Mouse (Mus musculus) embryonic facial prominence, embryonic 10.5 days (tissue): Measurements from ENCODE around the gene Hspb3. TPM values are rescaled to one million over a fixed set of nuclear protein-coding genes. Genes with fewer than 3 reads are reported as not detected.

Experiments
- DNase-seq: peaks from one replicate; pipeline ENCODE4 v3.0.0-alpha.2; 2017; ENCODE audit warnings: low spot score
- H3K27ac ChIP-seq: fragments of 300-500 bp; sonication (generic); replicated peaks from 2 replicates; pipeline ENCODE4 v1.5.1; 2016; ENCODE audit warnings: mild to moderate bottlenecking
- H3K27me3 ChIP-seq: fragments of 300-500 bp; sonication (generic); replicated peaks from 2 replicates; pipeline ENCODE4 v1.6.1; 2016; ENCODE audit warnings: low read depth, mild to moderate bottlenecking; ENCODE audit not compliant: poor library complexity, severe bottlenecking
- H3K36me3 ChIP-seq: fragments of 300-500 bp; sonication (generic); replicated peaks from 2 replicates; pipeline ENCODE4 v1.6.1; 2016; ENCODE audit warnings: mild to moderate bottlenecking, moderate library complexity
- H3K4me1 ChIP-seq: fragments of 300-500 bp; sonication (generic); 2 replicates; pipeline ENCODE4 v1.6.1; 2016
- H3K4me3 ChIP-seq: fragments of 300-500 bp; sonication (generic); 2 replicates; pipeline ENCODE4 v1.5.1; 2016; ENCODE audit warnings: mild to moderate bottlenecking, moderate library complexity
- H3K9me3 ChIP-seq: fragments of 300-500 bp; sonication (generic); 2 replicates; pipeline ENCODE4 v1.6.1; 2016; ENCODE audit warnings: mild to moderate bottlenecking
- WGBS: fragments of 180-500 bp; shearing (Covaris S2); methylation state at CpG from one replicate; pipeline ENCODE4 v1.1.7; 2016; 5-methylcytosine and 5-hydroxymethylcytosine counted together
- polyA plus RNA-seq: library from polyadenylated mRNA; unstranded; fragments of >200 nt; fragmentation: Nextera tagmentation; extraction: Ambion mirVana; gene quantifications from 2 replicates; pipeline ENCODE4 v1.2.1, GENCODE M21; 2016

The Hspb3 gene
- 0.20 TPM in 1 of 2 replicates, not detected in the other for polyA plus RNA-seq

- H3K9me3 ChIP-seq = no peaks in the 10 kb centered on the region
- 0 out of 2 replicates have a peak within 1 kb of the TSS, but pooled peaks have one; percentile 15 for H3K27ac ChIP-seq
- peak; percentile 23 for DNase-seq
- H3K27me3 ChIP-seq = peaks cover 1% of the 10 kb centered on the region
- H3K36me3 ChIP-seq = no peaks in the 10 kb centered on the region
- H3K4me3 ChIP-seq = no peak within 1 kb of the TSS
- WGBS = 71% methylated on average over 28 of the region's 28 CpGs
- peaks cover 7% of the 10 kb centered on the region for H3K4me1 ChIP-seq
Observed at GRCm38 (mm10) chr13:113663151-113663779, at the start of gene Hspb3. Hspb3 (minus strand) TSS chr13:113663676.

DNA sequence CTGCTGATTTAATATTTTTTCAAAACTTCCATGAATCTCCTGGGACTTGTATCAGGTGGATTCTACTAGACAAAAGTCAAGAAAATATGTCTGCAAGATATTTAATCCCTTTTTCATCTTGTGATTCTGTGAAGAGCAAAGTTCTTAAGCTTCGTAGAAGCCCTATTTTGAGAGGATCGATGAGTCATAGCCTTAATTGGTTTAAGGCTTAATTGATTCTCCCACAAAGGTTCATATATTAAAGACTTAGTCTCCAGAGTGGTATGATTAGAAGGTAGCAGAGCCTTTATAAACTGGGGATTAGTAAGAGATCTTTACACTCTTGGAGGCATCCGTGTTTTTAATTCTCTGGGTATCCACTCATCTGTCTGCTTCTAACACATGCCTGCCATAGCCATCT lies 49.7 kb upstream of the Hspb3 start:
- Histone ChIP-seq H3K4me3 (no peak overlapping the region), H3K27ac (no peak overlapping the region), H3K9me3 (peaks cover 2% of the 10 kb centered on the region; the same call in 1 of the 2 replicates), H3K4me1 (0 out of 2 replicates have a peak, but pooled peaks cover 4% of the 10 kb centered on the region), H3K27me3 (no peaks in the 10 kb centered on the region), H3K36me3 (0 out of 2 replicates have a peak, but pooled peaks cover 2% of the 10 kb centered on the region)
- DNase-seq = no peak
- WGBS = 82% methylated on average over 3 of the region's 3 CpGs

DNA sequence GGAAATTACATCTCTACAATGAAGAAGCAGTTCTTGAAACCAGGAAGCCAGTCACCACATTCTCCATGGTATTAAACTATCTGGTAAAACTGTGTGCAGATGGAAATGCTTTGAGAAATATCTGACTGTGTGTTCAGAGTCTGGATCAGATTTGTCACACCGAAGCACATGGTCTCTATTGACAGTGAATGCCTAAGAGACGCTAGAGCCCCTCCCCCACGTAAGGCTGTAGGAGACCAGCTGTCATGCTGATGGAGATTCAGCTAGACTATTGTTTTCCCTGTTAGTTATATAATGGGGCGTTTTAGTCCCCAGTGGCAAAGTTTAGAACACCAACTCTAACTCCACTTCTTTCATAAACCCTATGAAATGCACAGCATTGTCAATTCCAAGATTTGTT lies 42.7 kb upstream of the Hspb3 start:
- Histone ChIP-seq H3K36me3 (no peaks in the 10 kb centered on the region), H3K27ac (no peak overlapping the region), H3K27me3 (no peaks in the 10 kb centered on the region), H3K4me1 (peaks cover 11% of the 10 kb centered on the region), H3K9me3 (no peaks in the 10 kb centered on the region), H3K4me3 (no peak overlapping the region)
- WGBS = 8% methylated on average over 4 of the region's 4 CpGs
- peak; percentile 62 for DNase-seq

DNA sequence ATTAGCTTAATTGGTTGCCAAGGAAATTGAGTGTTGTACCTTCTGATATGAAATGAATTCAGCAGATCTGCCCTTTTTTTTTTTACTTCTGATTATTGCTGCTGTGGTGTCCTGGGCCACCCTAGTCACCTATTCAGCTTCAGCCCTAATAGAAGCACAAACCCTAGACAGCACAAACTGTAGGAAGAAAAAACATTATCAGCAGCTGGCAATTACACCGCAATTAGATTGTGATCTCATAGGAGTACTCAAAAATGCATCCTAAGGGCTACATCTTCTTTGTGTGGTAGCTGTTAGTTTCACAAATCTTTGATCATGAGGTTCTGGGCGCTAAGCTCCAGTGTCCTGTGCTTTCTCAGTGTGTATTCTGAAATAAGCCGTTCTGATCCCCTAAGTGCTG lies 37.7 kb upstream of the Hspb3 start:
- H3K27me3 ChIP-seq = no peaks in the 10 kb centered on the region
- no peak overlapping the region for H3K4me3 ChIP-seq
- H3K4me1 ChIP-seq = peaks cover 9% of the 10 kb centered on the region
- 92% methylated on average over 3 of the region's 3 CpGs for WGBS
- no peaks in the 10 kb centered on the region for H3K9me3 ChIP-seq
- no peak overlapping the region for H3K27ac ChIP-seq
- DNase-seq = no peak
- H3K36me3 ChIP-seq = no peaks in the 10 kb centered on the region

- no peak overlapping the region for H3K27ac ChIP-seq
- H3K4me1 ChIP-seq = peaks cover 2% of the 10 kb centered on the region; the same call in 1 of the 2 replicates
- DNase-seq = no peak
- no peak overlapping the region for H3K4me3 ChIP-seq
- H3K9me3 ChIP-seq = no peaks in the 10 kb centered on the region
- no peaks in the 10 kb centered on the region for H3K36me3 ChIP-seq
- WGBS = 92% methylated on average over 8 of the region's 8 CpGs
- no peaks in the 10 kb centered on the region for H3K27me3 ChIP-seq
Observed at GRCm38 (mm10) chr13:113699928-113700327, 36.5 kb upstream of the Hspb3 start.

DNA sequence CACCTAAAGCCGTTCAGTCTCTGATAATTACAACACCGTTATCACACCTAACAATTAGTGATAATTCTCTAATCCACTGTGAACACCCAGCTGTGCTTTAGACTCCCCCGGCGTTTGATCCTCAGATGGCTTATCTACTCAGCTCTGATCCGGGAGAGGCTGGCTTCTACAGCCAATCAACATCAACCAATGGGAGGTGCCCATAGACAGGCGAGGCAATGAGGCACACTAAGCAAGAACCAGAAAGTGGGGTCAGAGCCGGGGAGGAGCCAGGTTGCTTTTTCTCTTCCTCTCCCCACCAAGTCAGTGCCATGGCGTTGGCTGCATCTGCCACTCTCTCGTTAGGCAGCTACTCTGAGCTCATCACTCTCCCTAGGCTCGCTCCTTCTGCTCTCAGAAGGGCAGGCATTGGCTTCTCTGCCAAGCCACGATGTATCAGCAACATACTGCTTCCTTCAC lies 36.0 kb upstream of the Hspb3 start:
- no peaks in the 10 kb centered on the region for H3K27me3 ChIP-seq
- DNase-seq = no peak
- no peak overlapping the region for H3K4me3 ChIP-seq
- no peaks in the 10 kb centered on the region; the same call in 1 of the 2 replicates for H3K4me1 ChIP-seq
- H3K27ac ChIP-seq = no peak overlapping the region
- no peaks in the 10 kb centered on the region for H3K36me3 ChIP-seq
- WGBS = 43% methylated on average over 11 of the region's 11 CpGs
- no peaks in the 10 kb centered on the region for H3K9me3 ChIP-seq

GRCm38 (mm10) chr13:113696838-113697321 lies 33.4 kb upstream of the Hspb3 start:
- Histone ChIP-seq H3K9me3 (no peaks in the 10 kb centered on the region), H3K4me1 (no peaks in the 10 kb centered on the region; the same call in none of the 2 replicates), H3K4me3 (no peak overlapping the region), H3K27me3 (no peaks in the 10 kb centered on the region), H3K36me3 (no peaks in the 10 kb centered on the region), H3K27ac (no peak overlapping the region)
- no peak for DNase-seq
- WGBS = 76% methylated on average over 4 of the region's 4 CpGs

- Histone ChIP-seq H3K4me3 (no peak overlapping the region), H3K27ac (no peak overlapping the region), H3K27me3 (no peaks in the 10 kb centered on the region), H3K36me3 (no peaks in the 10 kb centered on the region), H3K4me1 (peaks cover 3% of the 10 kb centered on the region; the same call in 1 of the 2 replicates), H3K9me3 (no peaks in the 10 kb centered on the region)
- peak; percentile 52 for DNase-seq
- 23% methylated on average over 6 of the region's 6 CpGs for WGBS
Observed at GRCm38 (mm10) chr13:113693383-113693782, 29.9 kb upstream of the Hspb3 start.

DNA sequence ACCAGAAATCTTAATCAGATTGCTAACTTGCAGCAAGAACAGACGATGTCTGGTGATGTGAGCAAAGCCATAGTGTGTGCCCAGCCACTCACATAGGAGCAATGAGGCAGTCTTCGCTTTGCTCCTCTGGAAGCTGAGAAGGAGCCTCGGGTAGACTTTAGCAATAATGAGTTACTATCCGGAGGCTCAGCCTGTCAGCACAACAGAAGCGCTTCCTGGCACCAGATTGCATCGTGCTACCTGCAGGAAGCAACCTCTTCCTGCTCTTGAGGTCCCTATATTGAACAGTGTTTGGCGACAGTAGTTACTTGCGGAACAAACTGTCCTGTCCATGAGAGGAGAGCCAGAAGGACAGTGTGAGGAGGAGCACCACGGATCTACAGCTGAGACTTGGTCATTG lies 28.2 kb upstream of the Hspb3 start:
- H3K4me1 ChIP-seq = peaks cover 3% of the 10 kb centered on the region; the same call in 1 of the 2 replicates
- 59% methylated on average over 9 of the region's 9 CpGs for WGBS
- no peak for DNase-seq
- no peaks in the 10 kb centered on the region for H3K9me3 ChIP-seq
- no peak overlapping the region for H3K4me3 ChIP-seq
- no peaks in the 10 kb centered on the region for H3K36me3 ChIP-seq
- no peak overlapping the region for H3K27ac ChIP-seq
- no peaks in the 10 kb centered on the region for H3K27me3 ChIP-seq

- Histone ChIP-seq H3K27ac (no peak overlapping the region), H3K36me3 (no peaks in the 10 kb centered on the region), H3K27me3 (no peaks in the 10 kb centered on the region), H3K4me1 (peaks cover 3% of the 10 kb centered on the region; the same call in 1 of the 2 replicates), H3K4me3 (no peak overlapping the region), H3K9me3 (no peaks in the 10 kb centered on the region)
- no peak for DNase-seq
- 85% methylated on average over 7 of the region's 7 CpGs for WGBS
Observed at GRCm38 (mm10) chr13:113689883-113690282, 26.4 kb upstream of the Hspb3 start.

- Histone ChIP-seq H3K4me3 (no peak overlapping the region), H3K36me3 (no peaks in the 10 kb centered on the region), H3K27ac (no peak overlapping the region), H3K9me3 (no peaks in the 10 kb centered on the region), H3K27me3 (no peaks in the 10 kb centered on the region), H3K4me1 (peaks cover 1% of the 10 kb centered on the region; the same call in 1 of the 2 replicates)
- no peak for DNase-seq
- WGBS = 74% methylated on average over 8 of the region's 8 CpGs
Observed at GRCm38 (mm10) chr13:113686691-113687121, 23.2 kb upstream of the Hspb3 start.

DNA sequence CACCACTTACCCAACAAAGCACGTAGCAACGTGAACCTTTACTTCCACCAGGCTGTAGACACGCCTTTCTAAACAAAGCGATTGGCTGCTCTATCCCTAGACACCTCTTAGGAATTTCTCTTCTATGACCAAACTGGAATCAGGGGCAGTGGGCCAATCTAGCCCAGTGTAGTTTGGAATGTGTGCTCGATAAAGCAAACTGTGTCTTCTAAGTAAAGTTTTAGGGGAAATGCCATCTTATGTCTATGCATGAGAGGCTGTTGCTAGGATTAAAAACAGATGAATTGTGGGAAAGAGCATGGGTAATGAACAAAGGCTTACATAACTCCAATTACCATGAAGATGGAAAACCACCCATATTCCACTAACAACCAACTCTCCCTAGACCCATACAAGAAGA lies 19.3 kb upstream of the Hspb3 start:
- WGBS = 89% methylated on average over 5 of the region's 5 CpGs
- Histone ChIP-seq H3K9me3 (peaks cover 8% of the 10 kb centered on the region; the same call in 1 of the 2 replicates), H3K36me3 (no peaks in the 10 kb centered on the region), H3K4me1 (no peaks in the 10 kb centered on the region), H3K27me3 (no peaks in the 10 kb centered on the region), H3K4me3 (no peak overlapping the region), H3K27ac (no peak overlapping the region)
- no peak for DNase-seq

DNA sequence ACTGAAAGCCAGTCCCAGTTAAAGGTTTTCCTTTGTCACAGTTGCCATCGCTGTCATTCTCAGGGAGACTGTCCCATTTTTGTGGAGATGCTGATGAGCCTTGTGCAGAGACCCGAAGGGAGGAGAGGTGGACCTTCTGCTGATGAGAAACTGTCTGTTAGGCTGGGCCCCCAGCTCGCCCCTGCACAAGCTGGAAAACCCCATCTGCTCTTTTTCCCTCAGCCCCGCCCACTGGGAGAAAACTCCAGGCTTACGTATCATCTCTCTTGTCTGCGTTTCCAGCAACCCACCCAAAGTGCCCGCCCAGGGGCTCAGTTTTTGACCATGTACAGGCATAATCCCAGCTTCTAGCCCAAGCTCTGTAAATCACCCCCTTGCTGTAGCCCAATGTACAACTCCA lies 17.2 kb upstream of the Hspb3 start:
- no peaks in the 10 kb centered on the region for H3K4me1 ChIP-seq
- no peak overlapping the region for H3K4me3 ChIP-seq
- H3K36me3 ChIP-seq = no peaks in the 10 kb centered on the region
- H3K27ac ChIP-seq = no peak overlapping the region
- H3K9me3 ChIP-seq = peaks cover 8% of the 10 kb centered on the region; the same call in 1 of the 2 replicates
- no peaks in the 10 kb centered on the region for H3K27me3 ChIP-seq
- WGBS = 94% methylated on average over 7 of the region's 7 CpGs
- no peak for DNase-seq
